Mouse (Mus musculus) lung, embryonic 16.5 days (tissue): ENCODE measurements around the gene Apobec1. TPM values are rescaled to one million over a fixed set of nuclear protein-coding genes. Genes with fewer than 3 reads are reported as not detected.

Experiments used
- ATAC-seq: fragments of 200-750 bp; cut with Nextera tagmentation; 2 replicates; pipeline ENCODE4 v1.8.0; 2017; ENCODE audit warnings: low read depth, mild to moderate bottlenecking, moderate library complexity
- H3K27ac ChIP-seq: fragments of 300-500 bp; sonication (generic); 2 replicates; pipeline ENCODE4 v1.5.1; 2014; ENCODE audit warnings: mild to moderate bottlenecking, control low read depth, low read length
- H3K27me3 ChIP-seq: fragments of 300-500 bp; sonication (generic); 2 replicates; pipeline ENCODE4 v1.6.1; 2014; ENCODE audit warnings: low read depth, low read length, mixed read lengths; ENCODE audit not compliant: control insufficient read depth, insufficient read depth
- H3K36me3 ChIP-seq: fragments of 300-500 bp; sonication (generic); 2 replicates; pipeline ENCODE4 v1.6.1; 2014; ENCODE audit warnings: low read length; ENCODE audit not compliant: control insufficient read depth, insufficient read depth
- H3K4me1 ChIP-seq: fragments of 300-500 bp; sonication (generic); replicated peaks from 2 replicates; pipeline ENCODE4 v1.6.1; 2014; ENCODE audit warnings: low read length, mixed read lengths; ENCODE audit not compliant: control insufficient read depth, insufficient read depth
- H3K4me2 ChIP-seq: fragments of 300-500 bp; sonication (generic); 2 replicates; pipeline ENCODE4 v1.6.1; 2014; ENCODE audit warnings: low read depth, low read length, control low read depth
- H3K4me3 ChIP-seq: fragments of 300-500 bp; sonication (generic); 2 replicates; pipeline ENCODE4 v1.5.1; 2014; ENCODE audit warnings: mild to moderate bottlenecking, low read length, control low read depth
- H3K9ac ChIP-seq: fragments of 300-500 bp; sonication (generic); 2 replicates; pipeline ENCODE4 v1.6.1; 2014; ENCODE audit warnings: low read length, control low read depth
- H3K9me3 ChIP-seq: fragments of 300-500 bp; sonication (generic); 2 replicates; pipeline ENCODE4 v1.6.1; 2016; ENCODE audit warnings: low read length; ENCODE audit not compliant: control insufficient read depth
- WGBS: fragments of 180-500 bp; shearing (Covaris S2); extraction: QIAGEN DNeasy Blood & Tissue Kit; methylation state at CpG from one replicate; pipeline ENCODE4 v1.1.7; 2014; 5-methylcytosine and 5-hydroxymethylcytosine counted together
- polyA plus RNA-seq: library from polyadenylated mRNA; unstranded; fragments of >200 nt; fragmentation: Nextera tagmentation; extraction: Ambion mirVana; gene quantifications from 2 replicates; pipeline ENCODE4 v1.2.1, GENCODE M21; 2015

The Apobec1 gene
- polyA plus RNA-seq, 1 experiment from 2014 or later, result 5.2 TPM

DNA sequence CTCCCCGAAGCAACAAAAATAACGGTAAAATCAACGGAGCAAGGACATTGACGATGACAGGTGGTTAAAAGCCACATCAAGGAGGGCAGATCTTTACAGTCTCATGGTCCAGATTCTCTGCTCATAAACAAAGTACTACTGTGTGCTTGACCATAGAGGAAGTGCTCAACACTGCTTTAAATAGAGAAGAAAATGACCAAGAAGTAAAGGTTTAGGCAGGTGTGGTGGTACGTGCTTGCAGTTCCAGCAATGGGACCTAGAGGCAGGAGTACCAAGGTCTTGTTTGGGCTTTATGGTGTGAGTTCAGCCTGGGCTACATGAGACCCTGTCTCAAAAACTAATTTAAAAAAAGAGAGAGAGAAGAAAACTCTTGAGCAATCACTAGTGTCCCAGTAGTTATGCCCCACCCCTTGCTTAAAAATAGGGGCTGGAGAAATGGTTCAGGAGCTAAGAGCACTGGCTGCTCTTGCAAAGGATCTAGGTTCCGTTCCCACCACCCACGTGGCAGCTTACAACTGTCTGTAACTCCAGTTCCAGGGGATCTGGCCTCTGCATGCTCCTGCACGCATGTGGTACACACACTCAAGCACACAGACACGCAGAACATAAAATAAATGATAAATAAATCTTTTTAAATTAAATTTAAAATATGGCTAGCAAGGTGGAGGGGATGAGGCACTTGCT, 3.0 kb downstream of the Apobec1 start:
- Histone ChIP-seq H3K4me2 (no peak overlapping the region), H3K27me3 (no peaks in the 10 kb centered on the region), H3K4me3 (no peak overlapping the region), H3K4me1 (no peaks in the 10 kb centered on the region), H3K9me3 (no peaks in the 10 kb centered on the region), H3K36me3 (no peaks in the 10 kb centered on the region), H3K9ac (no peak overlapping the region), H3K27ac (no peak overlapping the region)
- WGBS, result 83% methylated on average over 9 of the region's 9 CpGs
- no peak for ATAC-seq

GRCm38 (mm10) chr6:122598436-122598835, 3.8 kb downstream of the Apobec1 start:
- no peaks in the 10 kb centered on the region for H3K36me3 ChIP-seq
- H3K9me3 ChIP-seq, result no peaks in the 10 kb centered on the region
- WGBS, result 85% methylated on average over 6 of the region's 6 CpGs
- H3K4me1 ChIP-seq, result no peaks in the 10 kb centered on the region
- H3K9ac ChIP-seq, result no peak overlapping the region
- no peak for ATAC-seq
- H3K27ac ChIP-seq, result no peak overlapping the region
- H3K4me3 ChIP-seq, result no peak overlapping the region
- no peak overlapping the region for H3K4me2 ChIP-seq
- H3K27me3 ChIP-seq, result no peaks in the 10 kb centered on the region

- H3K4me2 ChIP-seq, result no peak overlapping the region
- no peaks in the 10 kb centered on the region for H3K36me3 ChIP-seq
- WGBS, result 92% methylated on average over 4 of the region's 4 CpGs
Measured at GRCm38 (mm10) chr6:122598014-122598413, 4.2 kb downstream of the Apobec1 start.

DNA sequence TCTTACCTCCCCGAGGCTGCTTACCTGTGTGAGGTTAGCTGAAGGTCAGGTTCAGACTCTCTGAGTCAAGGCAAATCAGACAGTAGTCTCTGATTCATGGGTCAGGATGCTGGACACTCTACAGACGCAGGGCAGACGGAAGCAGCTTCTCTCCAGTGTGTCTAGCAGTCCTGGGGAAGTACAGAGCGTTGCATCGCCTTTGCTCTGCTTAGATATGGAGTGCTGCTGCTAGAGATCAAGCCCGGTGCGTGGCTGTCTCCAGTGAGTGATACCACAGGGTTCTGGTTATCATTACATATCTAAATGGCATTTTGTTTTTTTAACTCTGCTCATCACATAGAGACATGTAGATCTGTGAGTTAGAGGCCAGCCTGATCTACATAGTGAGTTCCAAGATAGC, 5.6 kb downstream of the Apobec1 start:
- Histone ChIP-seq H3K4me2 (no peak overlapping the region), H3K4me3 (no peak overlapping the region), H3K27me3 (no peaks in the 10 kb centered on the region), H3K9me3 (no peaks in the 10 kb centered on the region), H3K4me1 (no peaks in the 10 kb centered on the region), H3K36me3 (no peaks in the 10 kb centered on the region), H3K27ac (no peak overlapping the region), H3K9ac (no peak overlapping the region)
- no peak for ATAC-seq
- 70% methylated on average over 7 of the region's 7 CpGs for WGBS

More at GRCm38 (mm10) chr6:122598014-122598413, 4.2 kb downstream of the Apobec1 start:
- no peak overlapping the region for H3K4me3 ChIP-seq
- H3K4me1 ChIP-seq, result no peaks in the 10 kb centered on the region
- no peak overlapping the region for H3K27ac ChIP-seq
- no peaks in the 10 kb centered on the region for H3K9me3 ChIP-seq
- no peak for ATAC-seq
- no peak overlapping the region for H3K9ac ChIP-seq
- H3K27me3 ChIP-seq, result no peaks in the 10 kb centered on the region

GRCm38 (mm10) chr6:122595637-122596036, 6.6 kb downstream of the Apobec1 start:
- H3K27me3 ChIP-seq, result no peaks in the 10 kb centered on the region
- H3K4me2 ChIP-seq, result peak overlapping the region; percentile 34; the same call in 1 of the 2 replicates
- H3K9ac ChIP-seq, result no peak overlapping the region
- peak; percentile 47; the same call in 1 of the 2 replicates for ATAC-seq
- H3K9me3 ChIP-seq, result no peaks in the 10 kb centered on the region
- no peaks in the 10 kb centered on the region for H3K36me3 ChIP-seq
- WGBS, result 19% methylated on average over 7 of the region's 7 CpGs
- no peaks in the 10 kb centered on the region for H3K4me1 ChIP-seq
- H3K4me3 ChIP-seq, result no peak overlapping the region
- H3K27ac ChIP-seq, result no peak overlapping the region

DNA sequence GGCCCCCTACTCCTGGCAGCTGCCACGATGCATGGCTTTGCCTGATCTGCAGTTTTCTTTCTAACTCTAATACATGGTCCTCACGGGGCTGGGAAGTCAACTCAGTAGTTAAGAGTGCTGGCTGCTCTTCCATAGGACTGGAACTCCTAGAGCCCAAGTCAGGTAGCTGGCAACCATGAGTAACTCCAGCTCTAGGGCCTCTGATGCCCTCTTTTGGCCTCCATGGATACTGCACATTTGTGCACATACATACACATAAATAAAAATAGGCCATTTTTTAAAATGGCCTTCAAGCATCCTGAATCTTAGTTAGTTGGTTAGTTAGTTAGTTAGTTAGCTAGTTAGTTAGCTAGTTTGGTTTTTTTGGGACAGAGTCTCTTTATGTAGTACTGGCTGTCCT, 9.3 kb downstream of the Apobec1 start:
- 84% methylated on average over 2 of the region's 2 CpGs for WGBS
- H3K36me3 ChIP-seq, result no peaks in the 10 kb centered on the region
- H3K9me3 ChIP-seq, result no peaks in the 10 kb centered on the region
- H3K4me1 ChIP-seq, result no peaks in the 10 kb centered on the region
- H3K4me2 ChIP-seq, result no peak overlapping the region
- no peak for ATAC-seq
- no peak overlapping the region for H3K27ac ChIP-seq
- H3K9ac ChIP-seq, result no peak overlapping the region
- no peaks in the 10 kb centered on the region for H3K27me3 ChIP-seq
- no peak overlapping the region for H3K4me3 ChIP-seq

GRCm38 (mm10) chr6:122591027-122591758, 11.1 kb downstream of the Apobec1 start:
- Histone ChIP-seq H3K36me3 (no peaks in the 10 kb centered on the region), H3K27ac (no peak overlapping the region), H3K9ac (no peak overlapping the region), H3K4me3 (no peak overlapping the region), H3K27me3 (no peaks in the 10 kb centered on the region), H3K9me3 (no peaks in the 10 kb centered on the region), H3K4me2 (no peak overlapping the region), H3K4me1 (no peaks in the 10 kb centered on the region)
- no peak for ATAC-seq
- WGBS, result 70% methylated on average over 13 of the region's 13 CpGs

DNA sequence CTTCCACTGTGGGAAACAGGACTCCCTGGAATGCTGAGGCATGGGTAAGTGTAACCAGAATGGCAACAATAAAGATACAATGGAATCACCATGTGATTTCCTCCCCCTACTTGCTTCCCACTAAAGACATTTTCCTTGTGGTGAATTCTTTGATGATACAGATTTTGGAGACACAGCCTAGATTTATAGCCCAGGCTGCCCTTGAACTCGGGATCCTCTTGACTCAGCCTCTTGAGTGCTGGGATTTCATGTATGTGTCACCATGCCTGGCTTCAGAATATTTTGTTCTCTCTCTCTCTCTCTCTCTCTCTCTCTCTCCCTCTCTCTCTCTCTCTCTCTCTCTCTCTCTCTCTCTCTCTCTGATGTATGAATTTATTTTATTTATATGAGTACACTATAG, 23.2 kb downstream of the Apobec1 start:
- ATAC-seq, result no peak
- no peaks in the 10 kb centered on the region for H3K36me3 ChIP-seq
- H3K27ac ChIP-seq, result no peak overlapping the region
- no peaks in the 10 kb centered on the region for H3K4me1 ChIP-seq
- H3K9me3 ChIP-seq, result no peaks in the 10 kb centered on the region
- 65% methylated on average over 1 of the region's 1 CpGs for whole genome bisulfite sequencing
- no peaks in the 10 kb centered on the region for H3K27me3 ChIP-seq
- H3K4me3 ChIP-seq, result no peak overlapping the region
- H3K9ac ChIP-seq, result no peak overlapping the region
- no peak overlapping the region for H3K4me2 ChIP-seq

DNA sequence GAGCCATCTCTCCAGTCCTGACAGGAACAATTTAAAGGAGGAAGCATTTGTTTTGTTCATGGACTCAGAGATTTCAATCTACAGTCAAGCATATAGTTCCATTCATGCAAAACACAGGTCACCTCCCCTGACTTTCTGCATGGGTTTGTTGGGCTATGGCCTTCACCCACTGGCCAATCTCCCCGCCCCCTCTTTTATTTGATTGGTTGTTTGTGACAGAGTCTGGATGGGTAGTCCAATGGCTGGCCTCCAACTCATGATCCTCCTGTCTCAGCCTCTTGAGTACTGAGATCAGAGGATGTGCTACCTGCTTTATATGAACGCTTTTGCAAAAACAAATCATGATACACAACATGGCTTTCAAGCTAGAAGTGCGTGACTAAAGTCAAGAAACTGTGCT, 25.2 kb downstream of the Apobec1 start:
- no peak overlapping the region for H3K9ac ChIP-seq
- no peak overlapping the region for H3K27ac ChIP-seq
- ATAC-seq, result no peak
- H3K9me3 ChIP-seq, result no peaks in the 10 kb centered on the region
- no peaks in the 10 kb centered on the region for H3K4me1 ChIP-seq
- H3K4me2 ChIP-seq, result no peak overlapping the region
- no peaks in the 10 kb centered on the region for H3K27me3 ChIP-seq
- H3K36me3 ChIP-seq, result no peaks in the 10 kb centered on the region
- no peak overlapping the region for H3K4me3 ChIP-seq
- WGBS, result 87% methylated on average over 3 of the region's 3 CpGs
